Mouse (Mus musculus) myocyte (in vitro differentiated cells): ENCODE measurements around the gene Stxbp3. TPM values are rescaled to one million over a fixed set of nuclear protein-coding genes. Genes with fewer than 3 reads are reported as not detected.
A peak's percentile ranks its signal among the peaks of the same experiment; 100 is the strongest.

ENCODE experiments used
- H3K27me3 ChIP-seq: one replicate; pipeline ENCODE4 v1.6.1; 2011; ENCODE audit not compliant: control insufficient read depth, insufficient read depth, insufficient read length
- H3K36me3 ChIP-seq: one replicate; pipeline ENCODE4 v1.6.1; 2011; ENCODE audit not compliant: control insufficient read depth, insufficient read depth
- H3K4me2 ChIP-seq: one replicate; pipeline ENCODE4 v1.6.1; 2011; ENCODE audit warnings: low read depth, control low read depth
- H3K4me3 ChIP-seq: one replicate; pipeline ENCODE4 v1.5.1; 2011; ENCODE audit warnings: mild to moderate bottlenecking, control low read depth, moderate library complexity
- H3K79me2 ChIP-seq: one replicate; pipeline ENCODE4 v1.6.1; 2011; ENCODE audit not compliant: control insufficient read depth, insufficient read depth
- H3ac ChIP-seq: one replicate; pipeline ENCODE4 v1.6.1; 2011; ENCODE audit not compliant: control insufficient read depth, insufficient read length
- CEBPB ChIP-seq: IDR thresholded peaks from 2 replicates; pipeline ENCODE4 v1.6.1; 2011; ENCODE audit warnings: mild to moderate bottlenecking, moderate library complexity; ENCODE audit not compliant: poor library complexity, insufficient read depth, severe bottlenecking
- E2F4 ChIP-seq: IDR thresholded peaks from one replicate; pipeline ENCODE4 v1.6.1; 2011; ENCODE audit warnings: mild to moderate bottlenecking, control low read depth, moderate library complexity; ENCODE audit not compliant: insufficient read depth
- MAX ChIP-seq: IDR thresholded peaks from one replicate; pipeline ENCODE4 v1.6.1; 2011; ENCODE audit warnings: low read depth, mild to moderate bottlenecking, control low read depth
- MYOD1 ChIP-seq, 3 experiments: IDR thresholded peaks; one replicate each; pipeline ENCODE4 v1.6.1; 2011; ENCODE audit warnings: control low read depth in 2 of 3, low read depth in 2 of 3, mild to moderate bottlenecking in 2 of 3, moderate library complexity in 1 of 3; ENCODE audit not compliant: insufficient read length in 2 of 3, control insufficient read depth in 1 of 3
- MYOG ChIP-seq, 3 experiments: IDR thresholded peaks; one replicate each; pipeline ENCODE4 v1.6.1; 2011; ENCODE audit warnings: control low read depth in 2 of 3, low read depth in 2 of 3, mild to moderate bottlenecking in 2 of 3; ENCODE audit not compliant: insufficient read length in 2 of 3, control insufficient read depth in 1 of 3, insufficient read depth in 1 of 3
- POLR2A ChIP-seq: IDR thresholded peaks from one replicate; pipeline ENCODE4 v1.6.1; 2011; ENCODE audit warnings: low read depth, mild to moderate bottlenecking, control low read depth, moderate library complexity; ENCODE audit not compliant: insufficient read length
- POLR2AphosphoS2 ChIP-seq: IDR thresholded peaks from one replicate; pipeline ENCODE4 v1.6.1; 2011; ENCODE audit warnings: low read depth, control low read depth; ENCODE audit not compliant: insufficient read length
- REST ChIP-seq: IDR thresholded peaks from one replicate; pipeline ENCODE4 v1.6.1; 2011; ENCODE audit warnings: mild to moderate bottlenecking, control low read depth, moderate library complexity; ENCODE audit not compliant: insufficient read depth, insufficient read length
- SRF ChIP-seq: IDR thresholded peaks from one replicate; pipeline ENCODE4 v1.6.1; 2011; ENCODE audit warnings: low read depth; ENCODE audit not compliant: control insufficient read depth, insufficient read length
- TCF12 ChIP-seq: IDR thresholded peaks from one replicate; pipeline ENCODE4 v1.6.1; 2011; ENCODE audit warnings: mild to moderate bottlenecking, control low read depth; ENCODE audit not compliant: poor library complexity, insufficient read depth, severe bottlenecking
- TCF3 ChIP-seq: IDR thresholded peaks from one replicate; pipeline ENCODE4 v1.6.1; 2011; ENCODE audit warnings: low read depth, control low read depth; ENCODE audit not compliant: insufficient read length
- USF1 ChIP-seq: IDR thresholded peaks from one replicate; pipeline ENCODE4 v1.6.1; 2011; ENCODE audit warnings: low read depth, mild to moderate bottlenecking, control low read depth, moderate library complexity
- polyA plus RNA-seq: library from polyadenylated mRNA; unstranded; fragments of >200 nt; fragmentation: generic; extraction: Trizol; gene quantifications from one replicate; pipeline ENCODE4 v1.2.1, GENCODE M21; 2012; ENCODE audit warnings: missing spikeins

The Stxbp3 gene
- polyA plus RNA-seq, 1 experiment, result 11.9 TPM

DNA sequence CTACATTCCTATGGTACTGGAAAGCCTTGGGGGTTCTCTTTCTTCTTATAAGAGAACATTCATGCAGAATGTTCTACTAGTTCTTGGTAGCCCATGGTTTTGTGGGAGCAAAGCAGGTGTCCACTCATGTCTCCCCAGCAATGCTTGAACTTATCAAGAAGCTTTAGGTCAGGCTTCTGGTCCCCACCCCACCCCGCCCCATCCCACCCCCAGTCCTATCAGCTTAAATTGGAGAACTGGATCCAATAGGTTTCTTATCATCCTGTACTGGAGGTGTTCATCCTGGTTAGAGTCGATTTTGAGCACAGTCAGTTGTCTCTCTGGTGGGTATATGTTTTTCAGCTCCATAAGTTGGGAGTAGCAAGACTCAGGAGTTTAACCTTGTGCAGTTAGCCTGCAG lies 84.8 kb downstream of the Stxbp3 start:
- H3K79me2 ChIP-seq, result no peaks in the 10 kb centered on the region
- no peak overlapping the region for H3K4me3 ChIP-seq
- TF ChIP-seq E2F4, result no peak
- TF ChIP-seq TCF3, result no peak
- TF ChIP-seq MYOD1 (IDR thresholded peaks at IDR 0.05; ENCODE audit: control insufficient read depth in 1 of 3, insufficient read length in 2 of 3, low read depth in 2 of 3), result no peak
- no peak for TF ChIP-seq USF1
- H3K4me2 ChIP-seq, result no peak overlapping the region
- H3K27me3 ChIP-seq, result no peaks in the 10 kb centered on the region
- no peak overlapping the region for H3ac ChIP-seq
- H3K36me3 ChIP-seq, result peaks cover 14% of the 10 kb centered on the region

DNA sequence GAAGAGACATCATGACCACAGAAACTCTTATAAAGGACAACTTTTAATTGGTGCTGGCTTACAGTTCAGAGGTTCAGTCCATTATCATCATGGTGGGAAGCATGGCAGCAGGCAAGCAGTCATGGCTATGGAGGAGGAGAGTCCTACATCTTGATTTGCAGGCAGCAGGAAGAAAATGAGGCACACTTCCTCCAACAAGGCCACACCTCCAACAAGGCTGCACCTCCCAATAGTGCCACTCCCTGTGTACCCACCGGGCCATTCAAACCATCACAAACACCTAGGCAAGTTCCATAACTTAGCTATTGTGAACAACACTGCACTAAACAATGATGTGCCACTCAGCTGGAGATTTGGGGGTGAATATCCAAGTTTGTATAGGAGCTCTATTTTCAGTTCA lies 85.8 kb downstream of the Stxbp3 start:
- H3ac ChIP-seq, result no peak overlapping the region
- H3K79me2 ChIP-seq, result no peaks in the 10 kb centered on the region
- no peak for TF ChIP-seq SRF
- no peak for TF ChIP-seq TCF12
- TF ChIP-seq REST, result no peak
- TF ChIP-seq TCF3, result no peak
- no peak for TF ChIP-seq E2F4
- no peak for TF ChIP-seq POLR2A
- no peak for TF ChIP-seq MYOG (IDR thresholded peaks at IDR 0.05; ENCODE audit: control insufficient read depth in 1 of 3, insufficient read depth in 1 of 3, insufficient read length in 2 of 3, low read depth in 2 of 3)
- TF ChIP-seq USF1, result no peak
- TF ChIP-seq CEBPB, result no peak
- H3K27me3 ChIP-seq, result no peaks in the 10 kb centered on the region
- H3K4me2 ChIP-seq, result no peak overlapping the region
- H3K4me3 ChIP-seq, result no peak overlapping the region
- peaks cover 14% of the 10 kb centered on the region for H3K36me3 ChIP-seq

DNA sequence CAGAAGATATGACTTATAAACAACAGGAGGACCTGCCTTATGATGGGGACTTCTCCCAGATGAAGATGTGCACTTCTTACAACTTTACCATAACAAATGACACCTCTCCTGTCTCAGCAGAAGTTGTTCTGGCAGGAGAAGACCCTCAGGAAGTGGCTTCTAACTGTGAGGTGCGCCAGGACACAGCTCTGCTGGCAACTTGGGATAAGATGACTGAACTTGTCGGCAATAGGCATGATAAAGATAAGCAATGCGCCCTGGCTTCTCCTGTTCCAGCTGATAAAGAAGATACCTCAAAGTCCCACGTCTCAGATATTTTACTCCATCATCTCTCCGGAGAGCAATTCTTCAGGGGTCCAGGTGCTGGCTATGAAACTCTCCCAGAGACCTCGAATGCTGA lies 88.6 kb downstream of the Stxbp3 start:
- H3ac ChIP-seq, result no peak overlapping the region
- H3K36me3 ChIP-seq, result peaks cover 14% of the 10 kb centered on the region
- no peak overlapping the region for H3K4me3 ChIP-seq
- H3K4me2 ChIP-seq, result no peak overlapping the region
- no peaks in the 10 kb centered on the region for H3K79me2 ChIP-seq
- no peak for TF ChIP-seq MYOD1 (IDR thresholded peaks at IDR 0.05; ENCODE audit: control insufficient read depth in 1 of 3, insufficient read length in 2 of 3, low read depth in 2 of 3)
- no peak for TF ChIP-seq E2F4
- no peak for TF ChIP-seq SRF
- no peak for TF ChIP-seq REST
- no peak for TF ChIP-seq POLR2A
- no peak for TF ChIP-seq MYOG (IDR thresholded peaks at IDR 0.05; ENCODE audit: control insufficient read depth in 1 of 3, insufficient read depth in 1 of 3, insufficient read length in 2 of 3, low read depth in 2 of 3)
- no peak for TF ChIP-seq POLR2AphosphoS2
- no peak for TF ChIP-seq MAX
- TF ChIP-seq USF1, result no peak
- no peak for TF ChIP-seq CEBPB
- no peak for TF ChIP-seq TCF12
- no peak for TF ChIP-seq TCF3
- H3K27me3 ChIP-seq, result no peaks in the 10 kb centered on the region

DNA sequence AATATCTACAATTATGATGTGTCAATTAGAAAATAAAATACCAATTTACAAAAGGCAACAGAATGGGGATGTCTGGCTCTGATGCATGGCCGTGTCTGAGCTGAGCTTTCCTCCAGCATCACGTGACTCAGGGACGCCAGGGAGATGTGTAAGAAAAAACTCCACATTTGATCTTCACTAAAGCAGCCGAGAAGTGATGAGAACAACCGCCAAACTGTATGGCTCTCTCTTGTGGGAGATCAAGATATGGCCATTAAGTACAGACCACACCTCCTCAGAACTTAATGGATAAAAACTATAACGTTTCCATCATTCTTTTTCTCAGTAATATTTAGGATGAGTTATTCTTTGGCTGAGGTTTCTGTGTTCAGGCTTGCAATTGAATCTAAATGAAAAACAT lies 89.3 kb downstream of the Stxbp3 start:
- H3K36me3 ChIP-seq, result peaks cover 14% of the 10 kb centered on the region
- no peak overlapping the region for H3K4me2 ChIP-seq
- no peaks in the 10 kb centered on the region for H3K27me3 ChIP-seq
- no peak overlapping the region for H3ac ChIP-seq
- H3K79me2 ChIP-seq, result no peaks in the 10 kb centered on the region
- TF ChIP-seq USF1, result peak; percentile 60
- TF ChIP-seq E2F4, result no peak
- TF ChIP-seq POLR2A, result no peak
- H3K4me3 ChIP-seq, result no peak overlapping the region

DNA sequence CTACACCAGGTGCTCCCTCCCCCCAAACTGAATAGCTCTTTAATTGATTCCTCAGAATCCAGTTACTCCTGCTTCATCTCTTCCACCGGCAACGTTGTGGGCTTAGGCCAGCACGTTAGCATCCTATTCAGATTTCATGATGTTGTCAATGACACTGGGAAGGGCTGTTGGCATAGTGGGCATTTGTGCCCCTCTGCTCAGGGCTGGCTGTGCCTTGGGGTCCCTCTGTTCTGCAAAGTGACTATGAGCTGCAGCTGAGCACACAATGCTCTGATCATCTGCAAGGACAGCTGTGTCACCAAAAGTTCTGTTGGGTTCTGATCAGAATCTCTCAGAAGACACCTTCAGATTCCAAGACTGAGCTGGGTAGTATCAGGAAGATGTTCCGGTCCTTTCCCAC lies 96.3 kb downstream of the Stxbp3 start:
- Histone ChIP-seq H3ac (no peak overlapping the region), H3K27me3 (no peaks in the 10 kb centered on the region), H3K4me2 (no peak overlapping the region), H3K4me3 (no peak overlapping the region), H3K36me3 (no peaks in the 10 kb centered on the region), H3K79me2 (no peaks in the 10 kb centered on the region)
- TF ChIP-seq E2F4, result no peak
- no peak for TF ChIP-seq REST
- no peak for TF ChIP-seq TCF3
- no peak for TF ChIP-seq CEBPB
- no peak for TF ChIP-seq USF1
- TF ChIP-seq POLR2A, result no peak
- no peak for TF ChIP-seq MYOD1 (IDR thresholded peaks at IDR 0.05; ENCODE audit: control insufficient read depth in 1 of 3, insufficient read length in 2 of 3, low read depth in 2 of 3)

Other genes with a start within 250 kb of the Stxbp3 start
- gene Wdr47, start 249.2 kb downstream of the Stxbp3 start, polyA plus RNA-seq, result 5.2 TPM
- 21.8 TPM for gene Clcc1, start 186.6 kb downstream of the Stxbp3 start, polyA plus RNA-seq
- 16.4 TPM for gene Gpsm2, start 118.2 kb downstream of the Stxbp3 start, polyA plus RNA-seq
- 2.9 TPM for gene Aknad1, start 100.9 kb downstream of the Stxbp3 start, polyA plus RNA-seq
- 0.26 TPM for gene Fndc7, start 49.5 kb upstream of the Stxbp3 start, polyA plus RNA-seq
- gene Prpf38b, start 71.2 kb upstream of the Stxbp3 start, polyA plus RNA-seq, result 19.0 TPM
- gene Henmt1, start 99.3 kb upstream of the Stxbp3 start, polyA plus RNA-seq, result not detected
- not detected for gene Gm9857, start 99.9 kb upstream of the Stxbp3 start, polyA plus RNA-seq
- gene Fam102b, start 187.1 kb upstream of the Stxbp3 start, polyA plus RNA-seq, result 3.7 TPM
- gene Slc25a54, start 239.9 kb upstream of the Stxbp3 start, polyA plus RNA-seq, result 0.02 TPM